Mouse (Mus musculus) testis, adult 2 months (tissue): ENCODE data around the gene Thrsp. TPM values are rescaled to one million over a fixed set of nuclear protein-coding genes. Genes with fewer than 3 reads are reported as not detected.
"Not testable (repeated sequence)": the region's sequence is repeated elsewhere in the genome, so short reads cannot be mapped to it uniquely, and the experiment has no call there.

Source experiments
- H3K27ac ChIP-seq: fragments of 200-500 bp; 2 replicates; pipeline ENCODE4 v1.5.1; 2012; ENCODE audit warnings: low read depth, low read length; ENCODE audit not compliant: control insufficient read depth, insufficient read depth
- H3K27me3 ChIP-seq: fragments of 200-500 bp; 2 replicates; pipeline ENCODE4 v1.6.1; 2012; ENCODE audit warnings: mild to moderate bottlenecking, low read length, moderate library complexity; ENCODE audit not compliant: control insufficient read depth, insufficient read depth
- H3K36me3 ChIP-seq: fragments of 200-500 bp; 2 replicates; pipeline ENCODE4 v1.6.1; 2012; ENCODE audit warnings: mild to moderate bottlenecking, low read length; ENCODE audit not compliant: control insufficient read depth, insufficient read depth
- H3K4me1 ChIP-seq: fragments of 200-500 bp; 2 replicates; pipeline ENCODE4 v1.6.1; 2012; ENCODE audit warnings: low read length; ENCODE audit not compliant: control insufficient read depth, insufficient read depth
- H3K4me3 ChIP-seq: fragments of 200-500 bp; 2 replicates; pipeline ENCODE4 v1.5.1; 2012; ENCODE audit warnings: low read depth, mild to moderate bottlenecking, low read length, moderate library complexity, mixed read lengths; ENCODE audit not compliant: control insufficient read depth
- CTCF ChIP-seq: fragments of 200-500 bp; IDR thresholded peaks from 2 replicates; pipeline ENCODE4 v1.5.1; 2012; ENCODE audit warnings: low read depth, mild to moderate bottlenecking, inconsistent platforms, low read length, moderate library complexity; ENCODE audit not compliant: control insufficient read depth, insufficient read depth, insufficient replicate concordance
- POLR2A ChIP-seq: fragments of 200-500 bp; IDR thresholded peaks from 2 replicates; pipeline ENCODE4 v1.6.1; 2012; ENCODE audit warnings: low read depth, mild to moderate bottlenecking, inconsistent platforms, low read length, moderate library complexity; ENCODE audit not compliant: control insufficient read depth
- polyA plus RNA-seq: library from polyadenylated mRNA; depleted of rRNA; stranded (reverse); fragments of >200 nt; gene quantifications from 2 replicates; pipeline ENCODE4 v1.2.3, GENCODE M21; 2012

Thrsp gene
- polyA plus RNA-seq, 1 experiment = 3.6 TPM

DNA sequence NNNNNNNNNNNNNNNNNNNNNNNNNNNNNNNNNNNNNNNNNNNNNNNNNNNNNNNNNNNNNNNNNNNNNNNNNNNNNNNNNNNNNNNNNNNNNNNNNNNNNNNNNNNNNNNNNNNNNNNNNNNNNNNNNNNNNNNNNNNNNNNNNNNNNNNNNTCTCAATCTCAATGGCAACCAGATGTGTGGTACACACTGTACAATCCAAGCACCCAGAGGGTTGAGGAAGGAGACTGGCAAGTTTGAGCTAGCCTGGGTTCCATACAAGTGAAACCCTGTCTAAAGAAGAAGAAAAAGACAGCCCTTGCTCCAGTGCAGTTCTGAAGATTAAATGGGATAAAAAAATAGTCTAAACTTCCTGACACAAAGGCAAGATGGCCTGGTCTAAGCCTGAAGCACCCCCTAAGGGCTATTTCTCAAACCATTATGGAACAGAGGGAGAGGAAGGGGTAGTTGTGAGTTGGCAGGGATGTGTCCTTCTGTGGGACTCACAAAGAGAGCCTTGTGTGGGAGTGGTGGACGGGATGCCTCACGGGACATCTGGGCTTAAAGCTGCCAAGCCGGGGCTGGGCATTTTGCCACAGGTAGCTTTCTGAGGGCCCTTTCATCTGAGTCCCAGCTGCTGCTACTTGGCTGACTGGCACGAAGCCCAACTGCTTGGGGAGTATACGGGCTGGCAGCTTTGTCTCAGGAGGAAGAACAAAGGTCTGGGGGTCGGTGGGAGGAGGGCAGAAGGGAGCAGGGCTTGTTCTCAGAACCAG lies 28.8 kb upstream of the Thrsp start:
- TF ChIP-seq CTCF (no peak), POLR2A (no peak)
- H3K4me1 ChIP-seq = no peaks in the 10 kb centered on the region; the same call in 1 of the 2 replicates
- H3K36me3 ChIP-seq = no peaks in the 10 kb centered on the region
- no peaks in the 10 kb centered on the region for H3K27me3 ChIP-seq
- no peak overlapping the region for H3K4me3 ChIP-seq
- H3K27ac ChIP-seq = peak overlapping the region; percentile 68; the same call in 1 of the 2 replicates

DNA sequence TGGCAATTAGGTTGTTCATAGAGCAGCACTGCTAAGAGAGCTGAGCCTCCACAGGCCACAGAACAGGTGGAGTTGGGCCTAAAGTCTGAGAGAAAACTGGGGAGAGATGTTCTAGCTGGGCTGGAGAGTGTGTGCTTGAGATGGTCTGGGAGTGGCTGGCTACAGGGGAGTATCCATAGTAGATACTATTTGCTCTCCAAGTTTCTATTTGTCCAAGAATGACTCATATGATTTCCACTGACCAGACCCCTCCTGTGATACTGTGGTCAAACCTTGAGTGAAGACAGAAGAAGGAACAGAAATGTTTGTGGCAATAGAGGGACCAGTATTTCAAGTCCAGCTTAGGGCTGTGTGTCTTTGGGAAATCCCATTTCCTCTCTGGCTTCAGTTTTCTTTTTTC lies 21.5 kb upstream of the Thrsp start:
- H3K36me3 ChIP-seq = no peaks in the 10 kb centered on the region
- TF ChIP-seq POLR2A = no peak
- TF ChIP-seq CTCF = no peak
- H3K27me3 ChIP-seq = no peaks in the 10 kb centered on the region
- no peak overlapping the region for H3K4me3 ChIP-seq
- no peaks in the 10 kb centered on the region for H3K4me1 ChIP-seq
- H3K27ac ChIP-seq = no peak overlapping the region; the same call in 1 of the 2 replicates

DNA sequence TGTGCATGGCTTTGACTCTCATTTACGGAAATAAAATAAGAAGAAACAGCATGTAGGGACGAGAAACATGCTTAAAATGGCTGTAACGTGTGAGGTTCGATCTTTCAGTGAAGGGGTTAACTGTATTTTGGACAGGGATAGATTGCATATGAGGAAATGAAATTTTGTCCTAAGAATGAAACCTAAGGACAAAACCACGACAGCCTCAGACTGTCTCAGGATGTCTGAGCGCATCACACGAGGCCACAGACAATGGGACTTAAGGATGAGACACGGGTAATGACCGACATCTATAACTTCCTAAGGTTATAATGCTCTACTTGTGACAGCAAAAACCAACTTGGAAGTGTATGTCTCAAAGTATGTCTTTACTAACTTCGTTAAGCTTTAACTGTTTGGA lies 17.0 kb upstream of the Thrsp start:
- Histone ChIP-seq H3K36me3 (no peaks in the 10 kb centered on the region), H3K4me3 (no peak overlapping the region), H3K4me1 (no peaks in the 10 kb centered on the region), H3K27me3 (no peaks in the 10 kb centered on the region), H3K27ac (peak overlapping the region; percentile 58; the same call in 1 of the 2 replicates)
- TF ChIP-seq CTCF (no peak), POLR2A (no peak)

DNA sequence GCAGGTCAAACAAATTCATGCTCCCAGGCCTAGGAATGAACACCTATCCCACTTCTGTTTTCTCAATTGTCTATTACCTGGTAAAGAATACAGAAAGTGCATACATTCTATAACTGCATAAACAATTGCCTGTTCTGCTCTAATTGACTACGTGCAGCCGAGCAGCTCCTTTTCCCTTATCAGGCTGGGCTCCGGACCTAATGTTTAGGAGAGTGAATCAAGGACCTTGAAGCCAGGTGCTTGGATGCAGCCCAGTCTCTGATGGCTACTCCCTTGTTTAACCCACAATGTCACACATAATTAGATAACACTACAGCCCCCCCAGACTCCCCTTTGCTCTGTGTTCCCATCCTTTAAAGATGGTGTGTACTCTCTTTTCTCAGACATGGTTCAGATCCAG lies 16.0 kb upstream of the Thrsp start:
- not testable (repeated sequence) for H3K4me1 ChIP-seq, H3K27me3 ChIP-seq, H3K4me3 ChIP-seq, H3K36me3 ChIP-seq
- H3K27ac ChIP-seq = peak overlapping the region; percentile 58

DNA sequence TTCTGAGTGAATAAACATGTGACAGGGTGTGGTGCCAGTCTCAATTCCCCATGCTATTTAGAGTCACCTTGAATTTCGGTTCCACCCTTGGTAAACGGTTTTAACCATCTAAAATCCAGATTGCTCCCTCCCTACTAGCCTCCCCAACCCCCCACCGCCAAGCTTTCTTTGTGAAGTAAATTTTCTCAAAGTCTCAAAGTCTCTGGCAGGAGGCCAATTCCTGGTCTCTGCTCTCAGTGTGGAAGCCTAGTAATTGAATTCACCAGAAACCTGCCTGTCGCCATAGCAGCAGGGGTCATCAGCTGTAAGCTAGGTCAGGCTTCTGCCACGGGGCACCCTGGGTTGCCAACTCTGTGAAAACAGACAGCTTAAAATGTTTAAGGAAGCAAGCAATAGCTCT lies 12.2 kb upstream of the Thrsp start:
- TF ChIP-seq POLR2A = no peak
- TF ChIP-seq CTCF = no peak
- H3K4me1 ChIP-seq = peaks cover 4% of the 10 kb centered on the region; the same call in 1 of the 2 replicates
- H3K4me3 ChIP-seq = no peak overlapping the region
- no peaks in the 10 kb centered on the region for H3K36me3 ChIP-seq
- H3K27ac ChIP-seq = no peak overlapping the region
- no peaks in the 10 kb centered on the region for H3K27me3 ChIP-seq

DNA sequence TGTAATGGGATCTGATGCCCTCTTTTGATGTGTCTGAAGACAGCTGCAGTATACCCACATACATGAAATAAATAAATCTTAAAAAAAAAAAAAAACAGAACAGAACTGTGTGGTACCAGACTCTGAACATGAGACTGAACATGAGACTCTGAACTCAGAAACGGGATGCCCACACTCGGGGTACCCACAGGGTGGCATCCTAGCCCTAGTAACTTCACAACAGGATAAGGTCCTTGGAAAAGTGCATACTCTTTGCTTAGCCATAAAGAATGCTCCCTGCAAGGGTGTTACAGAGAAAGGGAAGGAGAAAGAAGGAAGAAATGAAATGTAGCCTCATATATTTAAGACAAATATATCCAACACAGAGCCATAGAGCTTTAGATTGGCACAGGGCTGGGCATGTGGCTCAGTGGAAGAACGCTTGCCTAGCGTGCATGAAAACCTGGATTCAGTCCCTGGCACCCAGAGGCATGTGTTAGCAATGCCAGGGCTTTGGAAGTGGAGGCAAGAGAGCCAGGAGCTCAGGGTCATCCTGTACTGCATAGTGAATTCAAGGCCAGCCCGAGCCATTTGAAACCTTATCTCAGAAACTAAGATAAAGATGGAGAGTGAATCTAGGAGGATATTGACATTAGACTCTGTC lies 10.4 kb upstream of the Thrsp start:
- TF ChIP-seq CTCF = no peak
- TF ChIP-seq POLR2A = no peak
- Histone ChIP-seq H3K27ac (peak overlapping the region; percentile 10; the same call in 1 of the 2 replicates), H3K4me1 (peaks cover 4% of the 10 kb centered on the region; the same call in 1 of the 2 replicates), H3K4me3 (no peak overlapping the region), H3K36me3 (no peaks in the 10 kb centered on the region), H3K27me3 (no peaks in the 10 kb centered on the region)

DNA sequence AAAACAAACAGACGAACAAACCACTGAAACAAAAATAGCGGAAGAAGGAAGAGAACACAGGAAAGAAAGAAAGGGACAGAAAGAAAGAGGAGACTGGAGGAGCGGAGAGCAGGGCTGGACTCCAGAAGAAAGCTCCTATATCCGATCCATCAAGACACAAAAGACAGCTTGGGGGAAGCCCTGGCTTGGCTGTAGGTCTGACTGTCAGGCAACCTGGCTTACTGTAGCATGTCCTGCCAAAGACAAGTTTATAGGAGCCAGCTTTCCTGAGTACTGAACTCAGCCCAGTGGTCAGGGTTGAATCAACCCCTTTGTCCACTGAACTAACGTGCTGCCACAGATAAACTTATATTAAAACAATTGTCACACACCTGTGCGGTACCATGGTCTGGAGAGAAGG lies 9.8 kb upstream of the Thrsp start:
- Histone ChIP-seq H3K36me3 (no peaks in the 10 kb centered on the region), H3K4me3 (no peak overlapping the region), H3K27ac (no peak overlapping the region), H3K27me3 (no peaks in the 10 kb centered on the region), H3K4me1 (peaks cover 4% of the 10 kb centered on the region; the same call in 1 of the 2 replicates)
- TF ChIP-seq CTCF (no peak), POLR2A (no peak)
